Mouse (Mus musculus) spleen, adult 2 months (tissue): ENCODE results near the gene Olfr575.

Experiments used
- CTCF ChIP-seq: fragments of 200-500 bp; IDR thresholded peaks from 2 replicates; pipeline ENCODE4 v1.5.1; 2011; ENCODE audit warnings: mild to moderate bottlenecking, inconsistent platforms; ENCODE audit not compliant: insufficient read depth, insufficient read length, insufficient replicate concordance; ENCODE audit errors: extremely low read depth
- POLR2A ChIP-seq: fragments of 200-500 bp; IDR thresholded peaks from 2 replicates; pipeline ENCODE4 v1.6.1; 2011; ENCODE audit warnings: low read depth, low read length, inconsistent platforms

DNA sequence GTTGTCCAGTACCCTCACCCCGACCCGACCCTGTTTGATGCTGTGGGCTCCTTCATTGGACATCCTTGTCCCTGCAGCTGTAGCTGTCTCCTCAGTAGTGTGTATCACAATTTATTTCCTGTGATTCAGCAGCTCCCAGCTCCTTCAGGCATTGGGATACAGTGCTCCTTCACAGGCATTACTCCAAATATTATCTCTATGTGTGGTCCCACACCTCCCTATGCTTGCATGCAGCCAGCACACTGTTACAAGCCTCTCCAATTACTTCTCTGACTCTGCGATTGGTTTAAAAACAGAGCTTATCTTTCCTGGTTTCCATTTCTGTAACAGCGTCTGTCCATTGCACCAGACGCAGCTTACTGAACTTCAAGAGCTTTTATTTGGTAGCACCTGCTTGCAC, 42.2 kb downstream of the Olfr575 start:
- no peak for TF ChIP-seq CTCF
- no peak for TF ChIP-seq POLR2A
